Mouse (Mus musculus): Measurements from ENCODE around the gene Fat2. TPM values are rescaled to one million over a fixed set of nuclear protein-coding genes. Genes with fewer than 3 reads are reported as not detected.

The Fat2 gene
- total and polyA plus RNA-seq, 2 experiments from 2014 or later, result 0.04 to 4.2 TPM

DNA sequence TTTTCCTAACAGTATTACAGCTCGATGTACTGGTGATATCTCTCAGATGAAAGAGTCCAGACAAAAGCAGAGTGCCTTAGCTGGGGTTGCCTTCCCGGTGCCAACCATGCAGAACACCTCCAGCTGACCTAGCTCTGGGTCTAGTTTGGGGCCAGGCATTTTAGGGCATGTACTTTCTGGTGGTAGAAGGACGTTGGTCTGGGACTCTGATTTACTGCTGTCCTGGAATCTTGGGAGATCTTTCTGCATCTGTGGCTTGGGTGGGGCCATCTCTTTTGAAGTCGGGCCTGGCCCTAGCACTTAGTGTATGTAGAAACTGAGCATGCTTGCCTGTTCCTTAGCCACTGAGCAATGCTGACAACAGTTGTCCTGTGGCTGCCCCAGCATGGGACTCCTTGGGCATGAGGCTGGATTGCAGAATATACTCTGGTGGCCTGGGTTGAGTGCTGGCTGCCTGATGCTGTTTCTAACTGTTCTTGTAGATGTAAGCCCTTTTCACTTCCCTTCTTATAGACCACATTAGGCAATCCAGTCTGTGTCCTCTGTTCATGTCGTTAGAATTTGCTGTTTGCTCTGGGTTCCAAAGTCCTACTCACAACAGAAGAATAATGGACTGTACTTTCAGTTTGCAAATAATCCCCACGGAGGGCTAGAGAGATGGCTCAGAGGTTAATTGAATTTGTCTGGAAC, 128.2 kb downstream of the Fat2 start:
- Histone ChIP-seq H3K27ac (ENCODE audit: low read depth, low read length) (no peak overlapping the region), H3K36me3 (ENCODE audit: insufficient read depth, low read length) (no peaks in the 10 kb centered on the region), H3K9me3 (ENCODE audit: low read length) (no peaks in the 10 kb centered on the region), H3K4me2 (ENCODE audit: low read depth, low read length, poor library complexity, severe bottlenecking) (no peak overlapping the region), H3K27me3 (ENCODE audit: insufficient read depth, low read length) (no peaks in the 10 kb centered on the region), H3K4me3 (ENCODE audit: low read depth, low read length) (no peak overlapping the region), H3K9ac (replicated peaks; ENCODE audit: low read length, poor library complexity, severe bottlenecking) (no peak overlapping the region), H3K4me1 (ENCODE audit: insufficient read depth, low read length) (no peaks in the 10 kb centered on the region)
- DNase-seq (ENCODE audit: low spot score) (no peak), ATAC-seq (ENCODE audit: low FRiP score) (no peak)
- no peak for TF ChIP-seq CTCF (IDR thresholded peaks at IDR 0.05)
- 61% methylated on average over 6 of the region's 6 CpGs for WGBS

DNA sequence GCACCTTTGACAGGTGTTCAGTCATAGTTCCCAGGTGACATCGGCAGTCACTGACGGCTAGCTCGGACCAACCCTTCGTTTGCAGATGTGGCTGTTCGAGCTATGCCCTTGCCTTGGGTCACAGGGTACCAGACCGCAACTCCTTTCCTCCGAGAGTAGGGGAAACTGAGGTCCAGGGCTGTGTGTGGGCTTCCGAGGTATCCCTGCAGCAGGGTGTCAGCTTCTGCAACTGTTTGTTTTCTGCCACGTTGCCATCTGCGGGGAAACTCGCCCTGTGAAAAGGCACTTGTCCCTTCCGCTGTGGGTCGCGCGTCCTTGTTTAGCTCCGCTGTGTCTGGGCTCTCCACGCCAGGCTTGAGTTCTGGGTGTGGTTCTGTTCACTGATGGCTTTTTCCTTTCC, 131.8 kb downstream of the Fat2 start:
- Histone ChIP-seq H3K4me3 (ENCODE audit: low read depth, low read length) (peak overlapping the region; percentile 76), H3K27me3 (ENCODE audit: insufficient read depth, low read length) (no peaks in the 10 kb centered on the region), H3K4me1 (ENCODE audit: insufficient read depth, low read length) (no peaks in the 10 kb centered on the region), H3K9ac (replicated peaks; ENCODE audit: low read length, poor library complexity, severe bottlenecking) (peak overlapping the region; percentile 71), H3K36me3 (ENCODE audit: insufficient read depth, low read length) (no peaks in the 10 kb centered on the region), H3K9me3 (ENCODE audit: low read length) (no peaks in the 10 kb centered on the region), H3K27ac (ENCODE audit: low read depth, low read length) (peak overlapping the region; percentile 47; the same call in 1 of the 2 replicates), H3K4me2 (ENCODE audit: low read depth, low read length, poor library complexity, severe bottlenecking) (peak overlapping the region; percentile 95)
- no peak for TF ChIP-seq CTCF (IDR thresholded peaks at IDR 0.05)
- ATAC-seq (ENCODE audit: low FRiP score) (peak; percentile 74), DNase-seq (ENCODE audit: low spot score) (peak; percentile 19)
- WGBS, result under 1% methylated on average over 17 of the region's 17 CpGs

DNA sequence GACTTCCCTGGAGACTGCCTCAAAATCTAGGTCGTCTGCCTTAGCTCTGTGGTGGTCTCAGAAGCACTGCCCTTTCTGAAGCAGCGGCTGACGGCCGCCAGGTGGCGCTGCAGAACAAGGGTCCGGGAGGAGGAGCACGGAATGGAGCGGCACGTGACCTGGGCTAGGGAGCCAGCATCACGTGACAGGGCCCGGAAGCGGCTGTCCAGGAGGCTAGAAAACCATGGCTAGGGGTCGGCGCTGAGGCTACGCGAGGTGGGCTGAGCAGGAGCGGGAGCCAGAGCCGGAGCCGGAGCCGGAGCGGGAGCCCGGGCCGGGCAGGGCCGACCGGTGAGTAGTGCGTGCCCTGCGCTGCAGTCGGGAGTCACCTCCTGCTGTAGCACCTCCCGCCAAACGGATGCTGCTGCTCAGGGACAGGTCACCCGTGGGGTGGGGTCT, 132.2 kb downstream of the Fat2 start, which contains the start of gene Slc36a1:
Slc36a1 (plus strand) TSS at position 192 of the 438 bp plus-strand sequence.
- H3K36me3 ChIP-seq (ENCODE audit: insufficient read depth, low read length), result no peaks in the 10 kb centered on the region
- TF ChIP-seq CTCF (IDR thresholded peaks at IDR 0.05), result peak; percentile 99
- H3K4me2 ChIP-seq (ENCODE audit: low read depth, low read length, poor library complexity, severe bottlenecking), result peak within 1 kb of the TSS; percentile 95
- H3K27me3 ChIP-seq (ENCODE audit: insufficient read depth, low read length), result no peaks in the 10 kb centered on the region
- DNase-seq (ENCODE audit: low spot score) (peak; percentile 97), ATAC-seq (ENCODE audit: low FRiP score) (peak; percentile 94)
- H3K9me3 ChIP-seq (ENCODE audit: low read length), result no peaks in the 10 kb centered on the region
- peak within 1 kb of the TSS; percentile 76 for H3K4me3 ChIP-seq (ENCODE audit: low read depth, low read length)
- H3K27ac ChIP-seq (ENCODE audit: low read depth, low read length), result peak within 1 kb of the TSS; percentile 47; the same call in 1 of the 2 replicates
- H3K9ac ChIP-seq (replicated peaks; ENCODE audit: low read length, poor library complexity, severe bottlenecking), result peak within 1 kb of the TSS; percentile 71
- under 1% methylated on average over 31 of the region's 31 CpGs for WGBS
- H3K4me1 ChIP-seq (ENCODE audit: insufficient read depth, low read length), result no peaks in the 10 kb centered on the region

Other genes with a start within 250 kb of the Fat2 start
- gene Gm2a, start 238.4 kb downstream of the Fat2 start, total RNA-seq (2014; rRNA removed), result 31.5 and 46.4 TPM in 2 replicates
- 50.0 and 55.7 TPM in 2 replicates for gene Gm2a, start 238.4 kb downstream of the Fat2 start, polyA plus RNA-seq (2015; fragmentation: Nextera tagmentation; extraction: Ambion mirVana)
- gene Slc36a3, start 184.9 kb downstream of the Fat2 start, total RNA-seq (2014; rRNA removed), result not detected in 2 replicates
- gene Slc36a3, start 184.9 kb downstream of the Fat2 start, polyA plus RNA-seq (2015; fragmentation: Nextera tagmentation; extraction: Ambion mirVana), result not detected in 2 replicates
- gene Slc36a2, start 151.5 kb downstream of the Fat2 start, total RNA-seq (2014; rRNA removed), result 0.27 and 0.61 TPM in 2 replicates
- gene Slc36a2, start 151.5 kb downstream of the Fat2 start, polyA plus RNA-seq (2015; fragmentation: Nextera tagmentation; extraction: Ambion mirVana), result 0.52 and 0.79 TPM in 2 replicates
- 27.6 and 31.8 TPM in 2 replicates for gene Slc36a1, start 132.2 kb downstream of the Fat2 start, total RNA-seq (2014; rRNA removed)
- 2.5 and 2.8 TPM in 2 replicates for gene Slc36a1, start 132.2 kb downstream of the Fat2 start, polyA plus RNA-seq (2015; fragmentation: Nextera tagmentation; extraction: Ambion mirVana)
- gene Sparc, start 86.6 kb upstream of the Fat2 start, total RNA-seq (2014; rRNA removed), result 261 and 313 TPM in 2 replicates
- gene Sparc, start 86.6 kb upstream of the Fat2 start, polyA plus RNA-seq (2015; fragmentation: Nextera tagmentation; extraction: Ambion mirVana), result 570 and 625 TPM in 2 replicates
- 133 and 147 TPM in 2 replicates for gene Atox1, start 124.7 kb upstream of the Fat2 start, total RNA-seq (2014; rRNA removed)
- 235 and 252 TPM in 2 replicates for gene Atox1, start 124.7 kb upstream of the Fat2 start, polyA plus RNA-seq (2015; fragmentation: Nextera tagmentation; extraction: Ambion mirVana)
- gene G3bp1, start 133.1 kb upstream of the Fat2 start, total RNA-seq (2014; rRNA removed), result 59.2 and 63.2 TPM in 2 replicates
- 63.5 and 67.4 TPM in 2 replicates for gene G3bp1, start 133.1 kb upstream of the Fat2 start, polyA plus RNA-seq (2015; fragmentation: Nextera tagmentation; extraction: Ambion mirVana)